Mouse (Mus musculus) regulatory T cell (primary cell): ENCODE measurements around the gene Rps6kb2.

ENCODE experiments used
- in situ Hi-C: fragments of 300-600 bp; cut with MboI, MseI; formaldehyde crosslinking; loops from one replicate; pipeline ENCODE4 v1.15.1; 2025; ENCODE audit warnings: high pct_unique_total_duplicates

Gene Rps6kb2

GRCm38 (mm10) chr19:4190831-4191334, 27.7 kb upstream of the Rps6kb2 start, which contains the start of gene Tbc1d10c:
Gene Tbc1d10c (minus strand): TSS chr19:4191284.
- in situ Hi-C loops: loop anchor here (5.0 to 10.0 kb wide), 2 partner anchors 74 to 1604 kb away; no protein-coding TSS in a partner anchor

GRCm38 (mm10) chr19:4189051-4189620, 26.0 kb upstream of the Rps6kb2 start:
- in situ Hi-C loops: no loop called here

- in situ Hi-C loops: no loop called here
These were observed 24.1 kb upstream of the Rps6kb2 start for GRCm38 (mm10) chr19:4187303-4187702.

GRCm38 (mm10) chr19:4184976-4185975, 22.1 kb upstream of the Rps6kb2 start:
- in situ Hi-C loops: no loop called here

- in situ Hi-C loops: no loop called here
These were observed 20.5 kb upstream of the Rps6kb2 start for GRCm38 (mm10) chr19:4183689-4184088.

DNA sequence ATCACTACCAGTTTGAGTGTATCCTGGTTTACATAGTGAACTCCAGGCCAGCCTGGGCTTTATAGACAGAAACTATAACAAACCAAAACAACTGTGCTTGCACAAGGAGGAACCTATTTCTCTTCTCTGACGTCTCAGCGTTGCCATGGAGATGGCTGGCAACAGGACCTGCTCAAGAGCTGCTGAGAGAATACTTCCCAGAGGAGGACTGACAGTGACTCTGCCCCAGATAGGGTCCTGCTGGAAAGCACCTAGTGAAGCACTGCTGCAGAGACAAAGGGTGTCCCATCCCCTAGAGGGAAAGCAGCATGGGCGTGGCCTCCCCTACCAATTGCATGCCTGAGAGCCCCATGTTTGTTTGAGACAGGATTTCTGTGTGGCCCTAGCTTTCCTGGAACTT, 18.7 kb upstream of the Rps6kb2 start:
- in situ Hi-C loops: no loop called here

DNA sequence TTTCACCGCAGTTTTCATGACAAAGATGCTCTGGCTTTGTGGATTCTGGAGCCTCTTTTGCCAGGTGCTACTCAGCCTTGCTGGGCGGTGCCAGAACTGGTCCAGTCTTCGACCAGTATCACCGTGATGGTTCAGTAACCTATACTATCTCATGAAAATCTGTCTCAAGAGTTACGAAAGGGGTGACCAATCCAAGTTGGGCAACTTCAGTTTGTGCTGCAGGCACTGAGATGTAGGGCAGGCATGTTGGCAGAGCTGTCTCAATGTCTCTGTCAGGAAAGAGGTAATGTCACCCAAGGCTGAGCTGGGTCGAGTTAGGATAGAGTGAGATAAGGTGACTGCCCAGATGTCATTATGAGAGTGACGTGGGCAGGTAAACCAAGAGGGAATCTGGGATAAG, 17.3 kb upstream of the Rps6kb2 start:
- in situ Hi-C loops: no loop called here

GRCm38 (mm10) chr19:4175368-4175947, 12.3 kb upstream of the Rps6kb2 start, which contains the start of gene Carns1:
Gene Carns1 (minus strand): TSS chr19:4175479.
- in situ Hi-C loops: loop anchor here (10.0 kb wide), 1 partner anchor 61 kb away; no protein-coding TSS in a partner anchor

GRCm38 (mm10) chr19:4172925-4173324, 9.8 kb upstream of the Rps6kb2 start:
- in situ Hi-C loops: loop anchor here (10.0 kb wide), 1 partner anchor 58 kb away; no protein-coding TSS in a partner anchor

GRCm38 (mm10) chr19:4171393-4172290, 8.5 kb upstream of the Rps6kb2 start:
- in situ Hi-C loops: loop anchor here (10.0 kb wide), 1 partner anchor 57 kb away; no protein-coding TSS in a partner anchor

GRCm38 (mm10) chr19:4170723-4171392, 7.7 kb upstream of the Rps6kb2 start:
- in situ Hi-C loops: loop anchor here (10.0 kb wide), 1 partner anchor 56 kb away; no protein-coding TSS in a partner anchor

GRCm38 (mm10) chr19:4169810-4170209, 6.7 kb upstream of the Rps6kb2 start:
- in situ Hi-C loops: loop anchor here (10.0 kb wide), 1 partner anchor 55 kb away; no protein-coding TSS in a partner anchor

- in situ Hi-C loops: no loop called here
These were observed 6.2 kb upstream of the Rps6kb2 start for GRCm38 (mm10) chr19:4169378-4169784.

- in situ Hi-C loops: no loop called here
These were observed 3.7 kb upstream of the Rps6kb2 start for GRCm38 (mm10) chr19:4166678-4167476.

GRCm38 (mm10) chr19:4164721-4165120, 1.6 kb upstream of the Rps6kb2 start:
- in situ Hi-C loops: no loop called here

GRCm38 (mm10) chr19:4164100-4164499, 946 bp upstream of the Rps6kb2 start:
- in situ Hi-C loops: no loop called here

GRCm38 (mm10) chr19:4163543-4163887, 361 bp upstream of the Rps6kb2 start:
- in situ Hi-C loops: no loop called here

DNA sequence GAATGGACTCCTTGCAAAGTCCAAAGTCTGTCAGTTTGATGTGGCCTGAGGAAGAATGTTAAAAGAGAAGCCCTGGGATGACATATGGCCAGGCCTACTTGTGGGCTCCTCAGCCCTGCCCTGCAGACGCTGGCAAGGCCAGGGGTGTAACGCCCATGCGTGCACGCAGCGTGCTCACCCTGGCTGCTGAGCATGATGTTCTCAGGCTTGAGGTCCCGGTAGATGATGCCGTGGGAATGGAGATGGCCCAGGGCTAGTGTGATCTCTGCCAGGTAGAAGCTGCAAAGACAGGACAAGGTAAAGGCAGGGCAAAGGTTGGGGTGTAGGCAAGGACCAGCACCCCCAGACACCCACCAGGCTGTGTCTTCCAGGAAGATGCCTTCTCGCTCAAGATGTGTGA, 4.1 kb downstream of the Rps6kb2 start:
- in situ Hi-C loops: no loop called here

DNA sequence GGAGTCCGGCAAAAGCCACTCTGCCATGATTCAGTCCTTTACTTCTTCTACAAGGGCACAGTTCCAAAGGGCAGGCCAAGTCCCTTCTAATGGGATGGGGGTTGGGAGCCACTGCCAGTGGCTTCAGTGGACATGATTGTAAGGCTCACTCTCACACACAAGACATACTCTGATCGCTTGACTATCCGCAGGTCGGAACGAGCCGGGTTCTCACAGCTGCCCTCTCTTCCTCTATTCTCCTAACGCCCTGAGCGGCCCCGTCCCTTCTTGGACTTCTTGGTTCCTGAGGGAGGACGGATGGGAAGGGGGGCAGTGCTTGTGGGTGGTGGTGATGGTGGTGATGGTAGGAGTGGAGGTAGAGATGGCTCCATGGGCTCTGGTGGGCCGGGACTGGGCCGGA, 6.4 kb downstream of the Rps6kb2 start:
- in situ Hi-C loops: no loop called here
